Mouse (Mus musculus) heart, embryonic 11.5 days (tissue): Measurements from ENCODE around the gene Fam83d. TPM values are rescaled to one million over a fixed set of nuclear protein-coding genes. Genes with fewer than 3 reads are reported as not detected.
A peak's percentile ranks its signal among the peaks of the same experiment; 100 is the strongest.

Experiments used
- ATAC-seq: fragments of 200-750 bp; cut with Nextera tagmentation; replicated peaks from 2 replicates; pipeline ENCODE4 v1.8.0; 2017; ENCODE audit warnings: moderate library complexity; ENCODE audit not compliant: insufficient number of reproducible peaks, low FRiP score, low TSS enrichment
- H3K27ac ChIP-seq: fragments of 300-500 bp; sonication (generic); 2 replicates; pipeline ENCODE4 v1.5.1; 2014; ENCODE audit warnings: mild to moderate bottlenecking, low read depth, low read length
- H3K27me3 ChIP-seq: fragments of 300-500 bp; sonication (generic); 2 replicates; pipeline ENCODE4 v1.6.1; 2014; ENCODE audit warnings: mild to moderate bottlenecking, low read length, mixed read lengths; ENCODE audit not compliant: control insufficient read depth, insufficient read depth
- H3K36me3 ChIP-seq: fragments of 300-500 bp; sonication (generic); 2 replicates; pipeline ENCODE4 v1.6.1; 2014; ENCODE audit warnings: mild to moderate bottlenecking, low read length, moderate library complexity, mixed read lengths; ENCODE audit not compliant: control insufficient read depth, insufficient read depth
- H3K4me1 ChIP-seq: fragments of 300-500 bp; sonication (generic); 2 replicates; pipeline ENCODE4 v1.6.1; 2014; ENCODE audit warnings: low read length; ENCODE audit not compliant: control insufficient read depth, insufficient read depth
- H3K4me2 ChIP-seq: fragments of 300-500 bp; sonication (generic); 2 replicates; pipeline ENCODE4 v1.6.1; 2014; ENCODE audit warnings: mild to moderate bottlenecking, moderate library complexity
- H3K4me3 ChIP-seq: fragments of 300-500 bp; sonication (generic); 2 replicates; pipeline ENCODE4 v1.5.1; 2014; ENCODE audit warnings: low read depth, low read length
- H3K9ac ChIP-seq: fragments of 300-500 bp; sonication (generic); 2 replicates; pipeline ENCODE4 v1.6.1; 2014; ENCODE audit warnings: mild to moderate bottlenecking, low read depth, low read length, moderate library complexity
- H3K9me3 ChIP-seq: fragments of 300-500 bp; sonication (generic); replicated peaks from 2 replicates; pipeline ENCODE4 v1.6.1; 2016; ENCODE audit warnings: low read length; ENCODE audit not compliant: control insufficient read depth
- WGBS: fragments of 180-500 bp; shearing (Covaris S2); extraction: QIAGEN DNeasy Blood & Tissue Kit; methylation state at CpG from one replicate; pipeline ENCODE4 v1.1.7; 2014; ENCODE audit not compliant: insufficient replicate concordance; 5-methylcytosine and 5-hydroxymethylcytosine counted together
- polyA plus RNA-seq: library from polyadenylated mRNA; unstranded; fragments of >200 nt; fragmentation: Nextera tagmentation; extraction: Ambion mirVana; gene quantifications from 2 replicates; pipeline ENCODE4 v1.2.1, GENCODE M21; 2014

The Fam83d gene
- polyA plus RNA-seq, 1 experiment from 2014 or later, result 50.1 TPM

- Histone ChIP-seq H3K27ac (peak overlapping the region; percentile 87), H3K9me3 (no peaks in the 10 kb centered on the region), H3K27me3 (no peaks in the 10 kb centered on the region), H3K36me3 (no peaks in the 10 kb centered on the region), H3K9ac (peak overlapping the region; percentile 89), H3K4me1 (peaks cover 39% of the 10 kb centered on the region), H3K4me2 (peak overlapping the region; percentile 90), H3K4me3 (peak overlapping the region; percentile 84)
- peak; percentile 12; the same call in 1 of the 2 replicates for ATAC-seq
- under 1% methylated on average over 37 of the region's 37 CpGs for WGBS
Measured at GRCm38 (mm10) chr2:158768350-158768749, 457 bp downstream of the Fam83d start.

DNA sequence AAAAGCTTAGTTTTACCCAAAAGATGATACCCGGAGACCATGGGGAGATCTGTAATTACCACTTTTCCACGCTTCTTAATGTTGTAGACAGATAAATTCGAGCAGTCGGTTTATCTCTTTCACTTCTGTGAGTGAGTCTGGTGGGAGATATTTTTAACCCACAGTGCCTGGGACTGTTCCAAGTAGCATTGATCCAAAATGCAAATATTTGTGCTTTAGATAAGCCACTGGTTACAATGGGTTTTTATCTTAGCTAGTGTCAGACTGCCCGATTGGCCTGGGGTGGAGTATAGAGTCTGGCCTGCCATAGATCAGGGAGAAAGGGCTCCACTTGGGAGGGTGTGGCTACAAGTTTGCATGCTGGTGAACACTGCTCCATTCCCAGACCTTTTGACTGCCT, 878 bp downstream of the Fam83d start:
- Histone ChIP-seq H3K9ac (peak overlapping the region; percentile 89), H3K4me3 (peak overlapping the region; percentile 84), H3K27ac (peak overlapping the region; percentile 87; the same call in 1 of the 2 replicates), H3K4me1 (peaks cover 39% of the 10 kb centered on the region), H3K27me3 (no peaks in the 10 kb centered on the region), H3K4me2 (peak overlapping the region; percentile 90), H3K9me3 (no peaks in the 10 kb centered on the region), H3K36me3 (no peaks in the 10 kb centered on the region)
- WGBS, result 0% methylated on average over 5 of the region's 5 CpGs
- peak; percentile 43; the same call in 1 of the 2 replicates for ATAC-seq

- Histone ChIP-seq H3K9me3 (no peaks in the 10 kb centered on the region), H3K4me3 (peak overlapping the region; percentile 84), H3K4me2 (peak overlapping the region; percentile 90), H3K27ac (no peak overlapping the region), H3K9ac (peak overlapping the region; percentile 56), H3K4me1 (peaks cover 48% of the 10 kb centered on the region), H3K36me3 (no peaks in the 10 kb centered on the region), H3K27me3 (no peaks in the 10 kb centered on the region)
- 32% methylated on average over 13 of the region's 13 CpGs for WGBS
- no peak for ATAC-seq
Measured at GRCm38 (mm10) chr2:158770126-158770757, 2.3 kb downstream of the Fam83d start.

DNA sequence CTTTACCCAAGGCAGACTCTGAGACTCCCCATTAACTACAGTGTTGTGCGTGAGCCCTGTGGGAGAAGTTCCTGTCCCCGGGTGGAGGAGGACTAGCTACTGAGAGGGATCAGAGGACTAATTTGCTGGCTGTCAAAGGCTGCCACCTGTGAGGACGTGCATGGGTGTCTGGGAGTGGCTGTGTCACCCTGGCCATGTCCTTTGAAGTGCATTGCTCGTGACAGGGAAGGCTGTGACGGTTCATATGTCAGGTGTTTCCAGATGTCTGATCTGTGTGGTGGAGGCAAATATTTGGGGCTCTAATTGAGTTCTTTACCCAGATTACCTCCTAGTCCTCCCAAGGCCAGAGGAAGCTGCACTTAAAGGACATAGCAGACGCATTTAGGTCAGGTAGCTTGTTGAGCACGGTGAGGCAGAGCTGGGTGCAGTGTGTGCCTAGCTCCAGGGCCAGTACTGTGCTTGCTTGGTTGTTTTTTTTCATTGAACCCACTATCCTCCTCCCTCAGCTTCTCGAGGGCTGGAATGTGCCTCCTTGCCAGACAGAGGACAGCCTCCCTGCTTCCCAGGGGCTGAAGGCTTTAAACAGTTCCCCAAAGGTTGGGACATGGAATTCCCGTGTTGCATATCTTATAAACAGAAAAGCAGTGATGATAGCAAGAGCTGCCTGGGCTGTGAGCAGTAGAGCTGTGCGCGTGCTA, 3.3 kb downstream of the Fam83d start:
- WGBS, result 39% methylated on average over 11 of the region's 11 CpGs
- H3K36me3 ChIP-seq, result no peaks in the 10 kb centered on the region
- no peaks in the 10 kb centered on the region for H3K9me3 ChIP-seq
- H3K27ac ChIP-seq, result peak overlapping the region; percentile 13; the same call in 1 of the 2 replicates
- H3K4me3 ChIP-seq, result no peak overlapping the region; the same call in 1 of the 2 replicates
- peaks cover 52% of the 10 kb centered on the region for H3K4me1 ChIP-seq
- 0 out of 2 replicates have a peak overlapping the region, but pooled peaks have one; percentile 30 for H3K9ac ChIP-seq
- no peak for ATAC-seq
- peak overlapping the region; percentile 90 for H3K4me2 ChIP-seq
- H3K27me3 ChIP-seq, result no peaks in the 10 kb centered on the region

DNA sequence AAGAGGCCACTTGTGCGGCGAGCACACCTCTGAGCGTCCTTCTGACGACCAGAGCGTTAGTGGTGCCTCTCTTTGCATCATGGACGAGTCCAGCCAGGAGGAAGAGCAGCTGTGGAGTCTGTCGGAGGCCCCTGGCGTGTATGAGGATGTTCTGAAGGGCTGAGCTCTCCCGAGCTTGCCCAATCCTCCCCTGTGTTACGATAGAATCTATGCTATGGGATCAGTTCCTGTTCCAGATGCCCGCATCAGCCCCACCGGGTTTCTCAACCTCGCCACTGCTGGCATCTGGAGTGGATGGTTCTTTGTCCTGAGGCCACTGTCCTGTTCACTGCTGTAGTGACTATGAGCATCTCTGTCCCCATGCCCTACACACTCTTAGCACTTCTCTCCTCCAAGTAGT, 4.9 kb downstream of the Fam83d start:
- no peak overlapping the region for H3K27ac ChIP-seq
- no peak overlapping the region for H3K9ac ChIP-seq
- peaks cover 64% of the 10 kb centered on the region for H3K4me1 ChIP-seq
- no peak overlapping the region for H3K4me3 ChIP-seq
- no peak for ATAC-seq
- H3K9me3 ChIP-seq, result no peaks in the 10 kb centered on the region
- 78% methylated on average over 13 of the region's 13 CpGs for WGBS
- H3K27me3 ChIP-seq, result no peaks in the 10 kb centered on the region
- H3K36me3 ChIP-seq, result no peaks in the 10 kb centered on the region
- no peak overlapping the region for H3K4me2 ChIP-seq

DNA sequence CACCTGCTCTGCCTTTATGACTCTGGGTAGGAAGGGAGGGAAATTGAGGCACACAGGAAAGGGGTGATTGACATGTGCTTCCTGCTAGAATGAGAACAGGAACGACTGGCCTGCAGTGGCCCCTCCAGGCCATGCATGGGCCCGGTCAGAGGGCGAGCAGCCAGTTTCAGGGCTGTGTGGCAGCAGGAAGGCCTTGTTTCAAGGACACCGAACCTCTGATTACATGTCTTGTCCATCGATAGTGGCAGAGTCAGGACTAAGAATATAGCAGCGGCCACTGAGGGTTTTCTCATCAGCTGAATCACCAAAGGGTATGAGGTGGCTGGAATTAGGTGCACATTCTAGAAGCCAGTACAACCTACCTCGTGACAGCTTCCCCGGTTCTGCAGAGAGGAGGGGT, 7.0 kb downstream of the Fam83d start:
- 42% methylated on average over 8 of the region's 8 CpGs for WGBS
- Histone ChIP-seq H3K9me3 (no peaks in the 10 kb centered on the region), H3K4me3 (no peak overlapping the region), H3K9ac (no peak overlapping the region; the same call in 1 of the 2 replicates), H3K4me2 (peak overlapping the region; percentile 23), H3K27me3 (no peaks in the 10 kb centered on the region), H3K4me1 (peaks cover 59% of the 10 kb centered on the region), H3K36me3 (peaks cover 2% of the 10 kb centered on the region; the same call in 1 of the 2 replicates), H3K27ac (0 out of 2 replicates have a peak overlapping the region, but pooled peaks have one; percentile 7)
- ATAC-seq, result no peak

DNA sequence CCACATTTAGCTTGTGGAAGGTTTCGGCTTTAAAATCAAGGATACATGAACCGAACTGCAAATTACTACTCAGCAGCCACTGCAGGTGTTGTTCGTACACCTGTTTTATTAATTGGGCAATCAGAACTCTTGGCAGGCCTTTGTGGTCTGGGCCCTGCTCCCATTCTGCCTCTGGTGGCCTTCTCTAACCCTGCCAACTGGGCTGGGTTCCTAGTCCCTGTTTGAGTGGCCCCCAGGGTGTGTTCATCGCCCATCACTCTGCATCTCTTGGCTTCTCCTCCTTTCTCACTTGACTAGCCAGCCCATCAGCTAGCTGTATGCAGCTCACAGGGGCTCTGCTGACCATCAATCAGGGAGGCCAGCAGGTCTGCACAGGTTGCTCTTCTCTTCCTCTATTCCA, 8.8 kb downstream of the Fam83d start:
- ATAC-seq, result no peak
- Histone ChIP-seq H3K27ac (peak overlapping the region; percentile 17; the same call in 1 of the 2 replicates), H3K9ac (no peak overlapping the region), H3K4me2 (0 out of 2 replicates have a peak overlapping the region, but pooled peaks have one; percentile 14), H3K27me3 (no peaks in the 10 kb centered on the region), H3K36me3 (peaks cover 12% of the 10 kb centered on the region), H3K9me3 (no peaks in the 10 kb centered on the region), H3K4me1 (peaks cover 41% of the 10 kb centered on the region), H3K4me3 (no peak overlapping the region)
- 86% methylated on average over 4 of the region's 4 CpGs for WGBS

GRCm38 (mm10) chr2:158777490-158777889, 9.6 kb downstream of the Fam83d start:
- H3K27me3 ChIP-seq, result no peaks in the 10 kb centered on the region
- H3K4me2 ChIP-seq, result peak overlapping the region; percentile 14; the same call in 1 of the 2 replicates
- H3K9me3 ChIP-seq, result no peaks in the 10 kb centered on the region
- H3K4me1 ChIP-seq, result peaks cover 35% of the 10 kb centered on the region
- ATAC-seq, result no peak
- H3K36me3 ChIP-seq, result peaks cover 12% of the 10 kb centered on the region
- 21% methylated on average over 6 of the region's 6 CpGs for WGBS
- H3K27ac ChIP-seq, result 0 out of 2 replicates have a peak overlapping the region, but pooled peaks have one; percentile 17
- no peak overlapping the region for H3K4me3 ChIP-seq
- H3K9ac ChIP-seq, result no peak overlapping the region
